Mouse (Mus musculus) erythroblast, embryonic 14.5 days (primary cell): Measurements from ENCODE around the gene Slc16a5. TPM values are rescaled to one million over a fixed set of nuclear protein-coding genes. Genes with fewer than 3 reads are reported as not detected.
A peak's percentile ranks its signal among the peaks of the same experiment; 100 is the strongest.

Source experiments
- H3K27me3 ChIP-seq: 2 replicates; pipeline ENCODE4 v1.6.1; 2012; ENCODE audit warnings: inconsistent platforms; ENCODE audit not compliant: control insufficient read depth
- H3K36me3 ChIP-seq: 2 replicates; pipeline ENCODE4 v1.6.1; 2012; ENCODE audit warnings: mild to moderate bottlenecking, inconsistent platforms; ENCODE audit not compliant: control insufficient read depth
- H3K4me1 ChIP-seq: 2 replicates; pipeline ENCODE4 v1.6.1; 2012; ENCODE audit warnings: inconsistent platforms; ENCODE audit not compliant: control insufficient read depth
- H3K4me3 ChIP-seq: replicated peaks from 2 replicates; pipeline ENCODE3; 2012; ENCODE audit warnings: moderate library complexity, mild to moderate bottlenecking, inconsistent platforms
- H3K9me3 ChIP-seq: 2 replicates; pipeline ENCODE4 v1.6.1; 2012; ENCODE audit warnings: low read length, inconsistent platforms, mixed read lengths; ENCODE audit not compliant: control insufficient read depth
- GATA1 ChIP-seq: IDR thresholded peaks from 2 replicates; pipeline ENCODE4 v1.6.1; 2012; ENCODE audit warnings: low read length, inconsistent platforms, mixed read lengths
- TAL1 ChIP-seq: IDR thresholded peaks from 3 replicates; pipeline ENCODE4 v1.6.1; 2012; ENCODE audit warnings: low read length, inconsistent platforms, mixed read lengths
- polyA plus RNA-seq: library from polyadenylated mRNA; stranded (reverse); fragments of >175 nt; gene quantifications from 2 replicates; pipeline ENCODE4 v1.2.3, GENCODE M21; 2012

The Slc16a5 gene
- polyA plus RNA-seq, 1 experiment, result not detected

- Histone ChIP-seq H3K4me3 (no peak overlapping the region), H3K36me3 (peaks cover 73% of the 10 kb centered on the region), H3K4me1 (peaks cover 8% of the 10 kb centered on the region), H3K27me3 (no peaks in the 10 kb centered on the region), H3K9me3 (no peaks in the 10 kb centered on the region)
- TF ChIP-seq GATA1 (no peak), TAL1 (no peak)
Observed at GRCm38 (mm10) chr11:115427482-115428331, 34.6 kb upstream of the Slc16a5 start.

GRCm38 (mm10) chr11:115429307-115429706 is 33.0 kb upstream of the Slc16a5 start:
- H3K4me1 ChIP-seq, result peaks cover 8% of the 10 kb centered on the region
- H3K9me3 ChIP-seq, result no peaks in the 10 kb centered on the region
- no peak overlapping the region for H3K4me3 ChIP-seq
- H3K36me3 ChIP-seq, result peaks cover 71% of the 10 kb centered on the region
- H3K27me3 ChIP-seq, result peaks cover 2% of the 10 kb centered on the region
- TF ChIP-seq TAL1 (no peak), GATA1 (no peak)

GRCm38 (mm10) chr11:115430561-115430960 is 31.7 kb upstream of the Slc16a5 start:
- peaks cover 15% of the 10 kb centered on the region for H3K27me3 ChIP-seq
- H3K36me3 ChIP-seq, result peaks cover 59% of the 10 kb centered on the region
- H3K4me1 ChIP-seq, result peaks cover 8% of the 10 kb centered on the region
- no peak overlapping the region for H3K4me3 ChIP-seq
- H3K9me3 ChIP-seq, result no peaks in the 10 kb centered on the region
- TF ChIP-seq GATA1, result no peak
- TF ChIP-seq TAL1, result no peak

- TF ChIP-seq GATA1, result no peak
- TF ChIP-seq TAL1, result no peak
- Histone ChIP-seq H3K4me1 (peaks cover 11% of the 10 kb centered on the region), H3K9me3 (no peaks in the 10 kb centered on the region), H3K36me3 (peaks cover 40% of the 10 kb centered on the region), H3K27me3 (peaks cover 33% of the 10 kb centered on the region), H3K4me3 (no peak overlapping the region)
Observed at GRCm38 (mm10) chr11:115432814-115433213, 29.5 kb upstream of the Slc16a5 start.

GRCm38 (mm10) chr11:115433342-115433741 is 28.9 kb upstream of the Slc16a5 start:
- Histone ChIP-seq H3K27me3 (peaks cover 33% of the 10 kb centered on the region), H3K36me3 (peaks cover 39% of the 10 kb centered on the region), H3K4me3 (no peak overlapping the region), H3K9me3 (no peaks in the 10 kb centered on the region), H3K4me1 (peaks cover 8% of the 10 kb centered on the region)
- TF ChIP-seq TAL1 (no peak), GATA1 (no peak)

GRCm38 (mm10) chr11:115435596-115436337 is 26.5 kb upstream of the Slc16a5 start:
- Histone ChIP-seq H3K27me3 (peaks cover 37% of the 10 kb centered on the region), H3K9me3 (peaks cover 9% of the 10 kb centered on the region), H3K36me3 (peaks cover 16% of the 10 kb centered on the region), H3K4me3 (no peak overlapping the region), H3K4me1 (peaks cover 8% of the 10 kb centered on the region)
- no peak for TF ChIP-seq TAL1
- no peak for TF ChIP-seq GATA1

GRCm38 (mm10) chr11:115437571-115438122 is 24.6 kb upstream of the Slc16a5 start:
- no peak overlapping the region for H3K4me3 ChIP-seq
- H3K36me3 ChIP-seq, result no peaks in the 10 kb centered on the region
- peaks cover 8% of the 10 kb centered on the region for H3K4me1 ChIP-seq
- H3K9me3 ChIP-seq, result peaks cover 9% of the 10 kb centered on the region
- H3K27me3 ChIP-seq, result peaks cover 42% of the 10 kb centered on the region
- TF ChIP-seq TAL1 (no peak), GATA1 (0 out of 2 replicates have a peak, but pooled peaks have one; percentile 10)

GRCm38 (mm10) chr11:115439326-115439725 is 22.9 kb upstream of the Slc16a5 start:
- Histone ChIP-seq H3K36me3 (no peaks in the 10 kb centered on the region), H3K4me1 (peaks cover 8% of the 10 kb centered on the region), H3K9me3 (peaks cover 9% of the 10 kb centered on the region), H3K4me3 (no peak overlapping the region), H3K27me3 (peaks cover 40% of the 10 kb centered on the region)
- no peak for TF ChIP-seq TAL1
- no peak for TF ChIP-seq GATA1

GRCm38 (mm10) chr11:115439906-115440595 is 22.2 kb upstream of the Slc16a5 start, which contains the start of gene Trim80:
Gene Trim80 (plus strand): TSS chr11:115440545.
- Histone ChIP-seq H3K9me3 (peaks cover 9% of the 10 kb centered on the region), H3K36me3 (no peaks in the 10 kb centered on the region), H3K4me1 (peaks cover 8% of the 10 kb centered on the region), H3K4me3 (no peak within 1 kb of the TSS), H3K27me3 (peaks cover 34% of the 10 kb centered on the region)
- no peak for TF ChIP-seq GATA1
